Mouse (Mus musculus): ENCODE data around the gene Nthl1. TPM values are rescaled to one million over a fixed set of nuclear protein-coding genes. Genes with fewer than 3 reads are reported as not detected.

Nthl1 gene
- polyA plus RNA-seq, 1 experiment from 2014 or later = 25.0 TPM

DNA sequence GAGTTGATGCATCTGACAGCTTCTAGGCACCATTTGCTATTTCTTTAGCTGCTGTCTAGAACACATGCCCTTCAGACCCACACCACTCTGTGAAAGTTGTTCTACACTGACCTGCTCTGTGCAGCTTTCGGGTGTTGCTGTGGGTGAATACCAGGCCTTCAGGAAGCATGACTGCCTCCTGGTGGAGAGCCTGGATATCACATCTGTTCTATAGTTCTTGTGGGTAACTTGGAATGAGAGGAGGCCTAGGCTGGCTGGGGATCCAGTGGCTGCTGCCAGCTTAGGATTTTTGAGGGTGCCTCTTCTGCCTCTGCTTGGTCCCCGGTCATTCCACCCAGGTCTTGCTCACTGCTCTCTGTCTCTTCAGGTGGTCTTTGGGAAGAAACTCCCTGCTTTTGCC, 43.7 kb downstream of the Nthl1 start:
- H3K9me3 ChIP-seq = no peaks in the 10 kb centered on the region
- no peaks in the 10 kb centered on the region for H3K27me3 ChIP-seq
- no peak overlapping the region for H3K4me2 ChIP-seq (replicated peaks)
- H3K27ac ChIP-seq = no peak overlapping the region
- peaks cover 24% of the 10 kb centered on the region for H3K4me1 ChIP-seq
- 0 out of 2 replicates have a peak overlapping the region, but pooled peaks have one; percentile 35 for H3K9ac ChIP-seq
- 71% methylated on average over 2 of the region's 2 CpGs for WGBS
- H3K36me3 ChIP-seq = peaks cover 57% of the 10 kb centered on the region
- ATAC-seq (ENCODE audit: low FRiP score, low read depth) = no peak
- no peak overlapping the region for H3K4me3 ChIP-seq

DNA sequence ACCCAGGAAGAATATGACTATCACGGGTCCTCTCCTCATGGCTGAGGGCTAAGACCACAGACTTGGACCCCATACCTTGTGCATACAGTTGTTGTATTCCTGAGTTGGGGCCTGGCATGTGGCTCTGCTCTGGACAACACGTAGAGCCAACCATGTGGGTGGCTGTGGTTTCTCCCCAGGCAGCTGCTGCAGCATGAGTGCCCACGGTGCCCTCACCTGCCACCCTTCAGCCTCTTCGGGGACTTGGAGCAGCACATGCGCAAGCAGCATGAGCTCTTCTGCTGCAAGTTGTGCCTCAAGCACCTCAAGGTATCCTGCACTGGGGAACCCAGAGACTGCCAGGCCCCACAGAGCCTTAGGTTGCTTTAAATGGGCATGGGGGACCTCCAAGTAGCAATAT, 44.4 kb downstream of the Nthl1 start:
- Histone ChIP-seq H3K36me3 (peaks cover 64% of the 10 kb centered on the region), H3K27me3 (no peaks in the 10 kb centered on the region), H3K4me3 (no peak overlapping the region), H3K4me1 (peaks cover 17% of the 10 kb centered on the region), H3K27ac (no peak overlapping the region), H3K9me3 (no peaks in the 10 kb centered on the region), H3K4me2 (replicated peaks) (no peak overlapping the region), H3K9ac (no peak overlapping the region)
- WGBS = 93% methylated on average over 5 of the region's 5 CpGs
- no peak for ATAC-seq (ENCODE audit: low FRiP score, low read depth)

DNA sequence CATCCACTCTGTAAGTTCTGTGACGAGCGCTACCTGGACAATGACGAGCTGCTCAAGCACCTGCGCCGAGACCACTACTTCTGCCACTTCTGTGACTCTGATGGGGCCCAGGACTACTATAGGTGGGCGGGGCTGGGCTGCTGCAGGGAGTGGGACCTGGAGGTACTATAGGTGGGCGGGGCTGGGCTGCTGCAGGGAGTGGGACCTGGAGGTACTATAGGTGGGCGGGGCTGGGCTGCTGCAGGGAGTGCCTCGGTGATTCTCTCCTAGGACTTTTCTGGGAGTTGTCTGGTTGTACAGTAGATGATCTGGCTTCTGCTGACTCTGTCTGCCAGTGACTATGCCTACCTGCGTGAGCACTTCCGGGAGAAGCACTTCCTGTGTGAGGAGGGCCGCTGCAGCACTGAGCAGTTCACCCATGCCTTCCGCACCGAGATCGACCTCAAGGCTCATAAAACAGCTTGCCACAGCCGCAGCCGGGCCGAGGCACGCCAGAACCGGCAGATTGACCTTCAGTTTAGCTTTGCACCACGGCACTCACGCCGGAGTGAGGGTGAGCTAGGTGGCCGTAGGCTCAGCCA, 45.1 kb downstream of the Nthl1 start:
- ATAC-seq (ENCODE audit: low FRiP score, low read depth) = no peak; the same call in 1 of the 2 replicates
- peaks cover 71% of the 10 kb centered on the region for H3K36me3 ChIP-seq

DNA sequence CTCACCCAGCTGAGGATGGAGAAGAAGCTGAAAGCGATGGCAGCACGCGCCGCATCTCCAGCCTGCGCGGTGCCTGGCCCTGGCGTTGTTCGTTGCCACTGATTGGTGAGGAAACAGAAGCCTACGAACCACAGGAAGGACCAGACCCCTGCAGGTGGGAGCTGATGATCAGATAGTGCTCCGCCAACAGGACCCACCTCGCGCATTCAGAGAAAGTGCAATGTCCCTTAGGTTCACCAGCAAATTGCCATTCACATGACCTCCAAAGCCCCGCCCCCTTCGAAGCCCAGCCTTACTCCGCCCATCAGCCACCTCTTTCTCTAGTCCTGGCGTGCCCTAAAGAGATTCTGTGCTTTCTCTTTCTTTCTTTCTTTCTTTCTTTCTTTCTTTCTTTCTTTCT, 54.0 kb downstream of the Nthl1 start:
- Histone ChIP-seq H3K27me3 (peaks cover 52% of the 10 kb centered on the region), H3K27ac (no peak overlapping the region), H3K36me3 (peaks cover 11% of the 10 kb centered on the region), H3K9ac (no peak overlapping the region), H3K4me3 (peak overlapping the region; percentile 10; the same call in 1 of the 2 replicates), H3K4me2 (replicated peaks) (peak overlapping the region; percentile 39), H3K4me1 (peaks cover 20% of the 10 kb centered on the region), H3K9me3 (no peaks in the 10 kb centered on the region)
- 22% methylated on average over 16 of the region's 16 CpGs for WGBS
- ATAC-seq (ENCODE audit: low FRiP score, low read depth) = no peak

More for the DNA sequence above, 45.1 kb downstream of the Nthl1 start:
- 86% methylated on average over 24 of the region's 24 CpGs for WGBS
- Histone ChIP-seq H3K9ac (no peak overlapping the region), H3K4me1 (0 out of 2 replicates have a peak, but pooled peaks cover 10% of the 10 kb centered on the region), H3K4me2 (replicated peaks) (no peak overlapping the region), H3K4me3 (no peak overlapping the region), H3K9me3 (no peaks in the 10 kb centered on the region), H3K27me3 (no peaks in the 10 kb centered on the region), H3K27ac (no peak overlapping the region)

DNA sequence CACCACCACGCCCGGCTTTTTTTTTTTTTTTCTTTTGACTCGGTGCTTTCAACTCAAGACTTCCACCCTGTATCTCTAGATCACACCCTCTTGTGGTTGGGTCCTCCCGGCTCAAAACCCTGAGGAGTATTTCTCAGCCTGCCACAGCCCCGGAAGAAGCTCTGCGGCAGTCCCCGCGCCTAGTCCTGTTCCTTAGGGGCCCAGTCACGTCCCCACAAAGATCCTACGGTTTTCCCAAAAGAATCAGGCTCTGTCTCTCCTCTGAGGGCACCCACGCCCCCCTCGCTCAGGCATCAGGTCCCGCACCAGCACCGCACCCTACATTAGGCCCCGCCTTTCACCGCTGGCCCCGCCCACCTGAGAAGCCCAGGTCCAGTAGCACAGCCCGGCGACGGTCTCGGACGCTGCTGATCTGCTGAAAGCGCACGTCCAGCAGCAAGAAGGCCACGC, 54.7 kb downstream of the Nthl1 start:
- Histone ChIP-seq H3K4me3 (peak overlapping the region; percentile 34), H3K27me3 (peaks cover 55% of the 10 kb centered on the region), H3K9me3 (no peaks in the 10 kb centered on the region), H3K9ac (peak overlapping the region; percentile 55), H3K36me3 (peaks cover 7% of the 10 kb centered on the region), H3K4me2 (replicated peaks) (peak overlapping the region; percentile 62), H3K4me1 (peaks cover 20% of the 10 kb centered on the region), H3K27ac (no peak overlapping the region)
- WGBS = under 1% methylated on average over 25 of the region's 25 CpGs
- peak; percentile 60; the same call in 1 of the 2 replicates for ATAC-seq (ENCODE audit: low FRiP score, low read depth)

DNA sequence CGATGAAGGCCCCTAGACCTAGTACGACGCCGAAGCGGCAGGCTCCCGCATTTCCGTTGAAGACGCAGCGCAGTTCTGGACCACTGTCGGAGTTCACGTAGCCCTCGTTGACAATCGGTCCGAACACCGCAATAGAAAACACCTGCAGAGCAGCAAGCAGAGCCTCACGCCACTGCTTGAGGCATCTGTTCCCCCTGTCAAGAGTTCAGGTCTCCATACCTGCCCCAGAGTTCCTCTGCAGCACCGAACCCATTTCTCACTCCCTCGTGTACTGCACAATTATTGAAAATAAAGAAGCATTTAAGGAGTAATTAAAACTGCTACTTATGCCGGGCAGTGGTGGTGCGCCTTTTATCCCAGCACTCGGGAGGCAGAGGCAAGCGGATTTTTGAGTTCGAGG, 55.1 kb downstream of the Nthl1 start:
- Histone ChIP-seq H3K27me3 (peaks cover 59% of the 10 kb centered on the region), H3K36me3 (peaks cover 7% of the 10 kb centered on the region), H3K9ac (peak overlapping the region; percentile 55), H3K27ac (no peak overlapping the region), H3K4me2 (replicated peaks) (peak overlapping the region; percentile 62), H3K9me3 (no peaks in the 10 kb centered on the region), H3K4me3 (peak overlapping the region; percentile 34), H3K4me1 (peaks cover 20% of the 10 kb centered on the region)
- no peak for ATAC-seq (ENCODE audit: low FRiP score, low read depth)
- WGBS = 17% methylated on average over 23 of the region's 23 CpGs

Small RNA genes within 50 kb of the gene (microRNA-seq; reads per million reads assigned to microRNA genes)
- not detected for gene Gm24589

Other genes starting within 250 kb of the Nthl1 start
- gene Rnps1, start 218.1 kb upstream of the Nthl1 start, polyA plus RNA-seq (2015; fragmentation: Nextera tagmentation; extraction: Ambion mirVana) = 322 TPM in 2 replicates
- gene Eci1, start 206.0 kb upstream of the Nthl1 start, polyA plus RNA-seq (2015; fragmentation: Nextera tagmentation; extraction: Ambion mirVana) = 85.0 and 87.3 TPM in 2 replicates
- gene Dnase1l2, start 189.6 kb upstream of the Nthl1 start, polyA plus RNA-seq (2015; fragmentation: Nextera tagmentation; extraction: Ambion mirVana) = 2.7 and 3.9 TPM in 2 replicates
- gene E4f1, start 162.4 kb upstream of the Nthl1 start, polyA plus RNA-seq (2015; fragmentation: Nextera tagmentation; extraction: Ambion mirVana) = 38.3 and 45.7 TPM in 2 replicates
- gene Pgp, start 162.3 kb upstream of the Nthl1 start, polyA plus RNA-seq (2015; fragmentation: Nextera tagmentation; extraction: Ambion mirVana) = 50.2 and 51.3 TPM in 2 replicates
- gene Bricd5, start 158.8 kb upstream of the Nthl1 start, polyA plus RNA-seq (2015; fragmentation: Nextera tagmentation; extraction: Ambion mirVana) = not detected in 2 replicates
- 33.1 and 35.6 TPM in 2 replicates for gene Mlst8, start 153.6 kb upstream of the Nthl1 start, polyA plus RNA-seq (2015; fragmentation: Nextera tagmentation; extraction: Ambion mirVana)
- 5.0 and 5.2 TPM in 2 replicates for gene Caskin1, start 144.1 kb upstream of the Nthl1 start, polyA plus RNA-seq (2015; fragmentation: Nextera tagmentation; extraction: Ambion mirVana)
- 96.2 and 103 TPM in 2 replicates for gene Traf7, start 104.7 kb upstream of the Nthl1 start, polyA plus RNA-seq (2015; fragmentation: Nextera tagmentation; extraction: Ambion mirVana)
- gene Rab26, start 98.5 kb upstream of the Nthl1 start, polyA plus RNA-seq (2015; fragmentation: Nextera tagmentation; extraction: Ambion mirVana) = 3.4 TPM in 2 replicates
- gene Pkd1, start 82.8 kb upstream of the Nthl1 start, polyA plus RNA-seq (2015; fragmentation: Nextera tagmentation; extraction: Ambion mirVana) = 22.3 and 36.6 TPM in 2 replicates
- gene Tsc2, start 50 bp upstream of the Nthl1 start, polyA plus RNA-seq (2015; fragmentation: Nextera tagmentation; extraction: Ambion mirVana) = 65.5 and 72.2 TPM in 2 replicates
- 58.1 and 59.3 TPM in 2 replicates for gene Slc9a3r2, start 17.6 kb downstream of the Nthl1 start, polyA plus RNA-seq (2015; fragmentation: Nextera tagmentation; extraction: Ambion mirVana)
- 0.80 TPM in 2 replicates for gene Npw, start 25.8 kb downstream of the Nthl1 start, polyA plus RNA-seq (2015; fragmentation: Nextera tagmentation; extraction: Ambion mirVana)
- gene Zfp598, start 37.0 kb downstream of the Nthl1 start, polyA plus RNA-seq (2015; fragmentation: Nextera tagmentation; extraction: Ambion mirVana) = 22.2 and 24.7 TPM in 2 replicates
- gene Syngr3, start 57.3 kb downstream of the Nthl1 start, polyA plus RNA-seq (2015; fragmentation: Nextera tagmentation; extraction: Ambion mirVana) = 7.8 and 8.4 TPM in 2 replicates
- gene Gfer, start 63.5 kb downstream of the Nthl1 start, polyA plus RNA-seq (2015; fragmentation: Nextera tagmentation; extraction: Ambion mirVana) = 46.6 and 48.1 TPM in 2 replicates
- gene Noxo1, start 63.6 kb downstream of the Nthl1 start, polyA plus RNA-seq (2015; fragmentation: Nextera tagmentation; extraction: Ambion mirVana) = 2.5 and 3.1 TPM in 2 replicates
- 79.8 and 84.6 TPM in 2 replicates for gene Tbl3, start 75.0 kb downstream of the Nthl1 start, polyA plus RNA-seq (2015; fragmentation: Nextera tagmentation; extraction: Ambion mirVana)
- gene Rnf151, start 85.4 kb downstream of the Nthl1 start, polyA plus RNA-seq (2015; fragmentation: Nextera tagmentation; extraction: Ambion mirVana) = not detected in 2 replicates
- gene Rps2, start 85.4 kb downstream of the Nthl1 start, polyA plus RNA-seq (2015; fragmentation: Nextera tagmentation; extraction: Ambion mirVana) = 1,267 and 1,298 TPM in 2 replicates
- 206 and 215 TPM in 2 replicates for gene Ndufb10, start 91.8 kb downstream of the Nthl1 start, polyA plus RNA-seq (2015; fragmentation: Nextera tagmentation; extraction: Ambion mirVana)
- gene Rpl3l, start 95.1 kb downstream of the Nthl1 start, polyA plus RNA-seq (2015; fragmentation: Nextera tagmentation; extraction: Ambion mirVana) = not detected in 2 replicates
- 23.1 and 26.0 TPM in 2 replicates for gene Msrb1, start 104.0 kb downstream of the Nthl1 start, polyA plus RNA-seq (2015; fragmentation: Nextera tagmentation; extraction: Ambion mirVana)
- gene Hs3st6, start 120.3 kb downstream of the Nthl1 start, polyA plus RNA-seq (2015; fragmentation: Nextera tagmentation; extraction: Ambion mirVana) = 2.6 and 3.7 TPM in 2 replicates
- gene Meiob, start 171.6 kb downstream of the Nthl1 start, polyA plus RNA-seq (2015; fragmentation: Nextera tagmentation; extraction: Ambion mirVana) = not detected in 2 replicates
- gene Hagh, start 207.5 kb downstream of the Nthl1 start, polyA plus RNA-seq (2015; fragmentation: Nextera tagmentation; extraction: Ambion mirVana) = 27.6 and 28.0 TPM in 2 replicates
- 18.4 and 20.4 TPM in 2 replicates for gene Fahd1, start 217.7 kb downstream of the Nthl1 start, polyA plus RNA-seq (2015; fragmentation: Nextera tagmentation; extraction: Ambion mirVana)
- 0.26 and 0.50 TPM in 2 replicates for gene Igfals, start 233.3 kb downstream of the Nthl1 start, polyA plus RNA-seq (2015; fragmentation: Nextera tagmentation; extraction: Ambion mirVana)

Measured in limb, embryonic 13.5 days (tissue).